Mouse (Mus musculus): ENCODE data around the gene Fam83d.

The Fam83d gene

GRCm38 (mm10) chr2:158803575-158803974, 35.7 kb downstream of the Fam83d start:
- ATAC-seq (ENCODE audit: low TSS enrichment), result no peak

- ATAC-seq (ENCODE audit: low TSS enrichment), result peak; percentile 77
These were observed 47.8 kb downstream of the Fam83d start for GRCm38 (mm10) chr2:158815686-158816085.

GRCm38 (mm10) chr2:158816239-158816638, 48.3 kb downstream of the Fam83d start:
- ATAC-seq (ENCODE audit: low TSS enrichment), result no peak

GRCm38 (mm10) chr2:158817708-158818107, 49.8 kb downstream of the Fam83d start:
- no peak for ATAC-seq (ENCODE audit: low TSS enrichment)

GRCm38 (mm10) chr2:158828124-158828523, 60.2 kb downstream of the Fam83d start:
- no peak for ATAC-seq (ENCODE audit: low TSS enrichment)

GRCm38 (mm10) chr2:158829746-158830145, 61.9 kb downstream of the Fam83d start:
- no peak for ATAC-seq (ENCODE audit: low TSS enrichment)

- ATAC-seq (ENCODE audit: low TSS enrichment), result 0 out of 2 replicates have a peak, but pooled peaks have one; percentile 22
These were observed 65.3 kb downstream of the Fam83d start for GRCm38 (mm10) chr2:158833221-158833620.

- peak; percentile 12; the same call in 1 of the 2 replicates for ATAC-seq (ENCODE audit: low TSS enrichment)
These were observed 65.8 kb downstream of the Fam83d start for GRCm38 (mm10) chr2:158833645-158834044.

Measured in frontal cortex, adult (tissue).